Mouse (Mus musculus): ENCODE measurements at regions not wholly inside any gene's neighbourhood (a gene's known extent, or its start where the extent isn't known, plus 50 kb on each side); places are given as distances from the start of the nearest gene placed in this dataset.

- no peak overlapping the region for H3K27ac ChIP-seq
- no peak for TF ChIP-seq CTCF (IDR thresholded peaks at IDR 0.05)
- DNase-seq (ENCODE audit: extremely low spot score in 1 of 2, low spot score in 2 of 2), result no peak
- intact Hi-C loops (cut with DNase I), result no loop called here
- no peak overlapping the region for H3K4me3 ChIP-seq
Observed at GRCm38 (mm10) chr1:12170503-12170902, 756.6 kb downstream of the A830018L16Rik start.

- intact Hi-C loops (cut with DNase I), result no loop called here
- Histone ChIP-seq H3K4me3 (no peak overlapping the region), H3K27ac (no peak overlapping the region)
- DNase-seq (ENCODE audit: extremely low spot score in 1 of 2, low spot score in 2 of 2), result no peak
- TF ChIP-seq CTCF (IDR thresholded peaks at IDR 0.05), result no peak
Observed at GRCm38 (mm10) chr1:12189646-12190233, 775.8 kb downstream of the A830018L16Rik start.

- TF ChIP-seq CTCF (IDR thresholded peaks at IDR 0.05), result no peak
- no peak for DNase-seq (ENCODE audit: extremely low spot score in 1 of 2, low spot score in 2 of 2)
- intact Hi-C loops (cut with DNase I), result no loop called here
Observed at GRCm38 (mm10) chr1:12192588-12192987, 778.7 kb downstream of the A830018L16Rik start.

GRCm38 (mm10) chr1:12231089-12231488, 817.2 kb downstream of the A830018L16Rik start:
- Histone ChIP-seq H3K27ac (no peak overlapping the region), H3K4me3 (no peak overlapping the region)
- no peak for DNase-seq (ENCODE audit: extremely low spot score in 1 of 2, low spot score in 2 of 2)
- no peak for TF ChIP-seq CTCF (IDR thresholded peaks at IDR 0.05)
- intact Hi-C loops (cut with DNase I), result no loop called here

More at GRCm38 (mm10) chr1:12192588-12192987, 778.7 kb downstream of the A830018L16Rik start:
- Histone ChIP-seq H3K27ac (no peak overlapping the region), H3K4me3 (no peak overlapping the region)

GRCm38 (mm10) chr1:12242090-12242489, 828.2 kb downstream of the A830018L16Rik start:
- Histone ChIP-seq H3K27ac (no peak overlapping the region), H3K4me3 (no peak overlapping the region)
- DNase-seq (ENCODE audit: extremely low spot score in 1 of 2, low spot score in 2 of 2), result no peak
- TF ChIP-seq CTCF (IDR thresholded peaks at IDR 0.05), result no peak
- intact Hi-C loops (cut with DNase I), result no loop called here

- H3K4me3 ChIP-seq, result no peak overlapping the region
- no peak overlapping the region for H3K27ac ChIP-seq
- no peak for DNase-seq (ENCODE audit: extremely low spot score in 1 of 2, low spot score in 2 of 2)
- intact Hi-C loops (cut with DNase I), result no loop called here
- no peak for TF ChIP-seq CTCF (IDR thresholded peaks at IDR 0.05)
Observed at GRCm38 (mm10) chr1:12282493-12282892, 868.6 kb downstream of the A830018L16Rik start.

- Histone ChIP-seq H3K4me3 (no peak overlapping the region), H3K27ac (no peak overlapping the region)
- DNase-seq (ENCODE audit: extremely low spot score in 1 of 2, low spot score in 2 of 2), result no peak
- intact Hi-C loops (cut with DNase I), result no loop called here
- TF ChIP-seq CTCF (IDR thresholded peaks at IDR 0.05), result no peak
Observed at GRCm38 (mm10) chr1:12285551-12285950, 871.6 kb downstream of the A830018L16Rik start.

GRCm38 (mm10) chr1:12286026-12286425, 872.1 kb downstream of the A830018L16Rik start:
- no peak overlapping the region for H3K4me3 ChIP-seq
- no peak for TF ChIP-seq CTCF (IDR thresholded peaks at IDR 0.05)
- no peak for DNase-seq (ENCODE audit: extremely low spot score in 1 of 2, low spot score in 2 of 2)
- intact Hi-C loops (cut with DNase I), result no loop called here
- no peak overlapping the region for H3K27ac ChIP-seq

GRCm38 (mm10) chr1:12288521-12288920, 874.6 kb downstream of the A830018L16Rik start:
- Histone ChIP-seq H3K27ac (no peak overlapping the region), H3K4me3 (no peak overlapping the region)
- intact Hi-C loops (cut with DNase I), result no loop called here
- DNase-seq (ENCODE audit: extremely low spot score in 1 of 2, low spot score in 2 of 2), result no peak
- TF ChIP-seq CTCF (IDR thresholded peaks at IDR 0.05), result no peak

GRCm38 (mm10) chr1:12291787-12292186, 877.9 kb downstream of the A830018L16Rik start:
- intact Hi-C loops (cut with DNase I), result no loop called here
- no peak overlapping the region for H3K27ac ChIP-seq

GRCm38 (mm10) chr1:12318029-12318428, 904.1 kb downstream of the A830018L16Rik start:
- TF ChIP-seq CTCF (IDR thresholded peaks at IDR 0.05), result no peak
- Histone ChIP-seq H3K4me3 (no peak overlapping the region), H3K27ac (no peak overlapping the region)
- intact Hi-C loops (cut with DNase I), result no loop called here
- no peak for DNase-seq (ENCODE audit: extremely low spot score in 1 of 2, low spot score in 2 of 2)

More at GRCm38 (mm10) chr1:12291787-12292186, 877.9 kb downstream of the A830018L16Rik start:
- DNase-seq (ENCODE audit: extremely low spot score in 1 of 2, low spot score in 2 of 2), result no peak
- no peak overlapping the region for H3K4me3 ChIP-seq
- TF ChIP-seq CTCF (IDR thresholded peaks at IDR 0.05), result no peak

GRCm38 (mm10) chr1:12334186-12334585, 920.3 kb downstream of the A830018L16Rik start:
- DNase-seq (ENCODE audit: extremely low spot score in 1 of 2, low spot score in 2 of 2), result no peak
- H3K27ac ChIP-seq, result no peak overlapping the region
- TF ChIP-seq CTCF (IDR thresholded peaks at IDR 0.05), result no peak
- H3K4me3 ChIP-seq, result no peak overlapping the region
- intact Hi-C loops (cut with DNase I), result no loop called here

- no peak for TF ChIP-seq CTCF (IDR thresholded peaks at IDR 0.05)
- H3K4me3 ChIP-seq, result no peak overlapping the region
- intact Hi-C loops (cut with DNase I), result no loop called here
- no peak overlapping the region for H3K27ac ChIP-seq
- no peak for DNase-seq (ENCODE audit: extremely low spot score in 1 of 2, low spot score in 2 of 2)
Observed at GRCm38 (mm10) chr1:12344726-12345438, 931.0 kb downstream of the A830018L16Rik start.

All from left cerebral cortex, adult 2 months (tissue).